Mouse (Mus musculus): ENCODE data around the gene Rab27a. TPM values are rescaled to one million over a fixed set of nuclear protein-coding genes. Genes with fewer than 3 reads are reported as not detected.

Gene Rab27a
- polyA plus RNA-seq (2012; rRNA removed; ENCODE audit: low replicate concordance) = 2.4 and 6.2 TPM in 2 replicates

GRCm38 (mm10) chr9:73044146-73045079 is at the start of gene Rab27a:
Gene Rab27a (plus strand): TSS chr9:73044854.

DNA sequence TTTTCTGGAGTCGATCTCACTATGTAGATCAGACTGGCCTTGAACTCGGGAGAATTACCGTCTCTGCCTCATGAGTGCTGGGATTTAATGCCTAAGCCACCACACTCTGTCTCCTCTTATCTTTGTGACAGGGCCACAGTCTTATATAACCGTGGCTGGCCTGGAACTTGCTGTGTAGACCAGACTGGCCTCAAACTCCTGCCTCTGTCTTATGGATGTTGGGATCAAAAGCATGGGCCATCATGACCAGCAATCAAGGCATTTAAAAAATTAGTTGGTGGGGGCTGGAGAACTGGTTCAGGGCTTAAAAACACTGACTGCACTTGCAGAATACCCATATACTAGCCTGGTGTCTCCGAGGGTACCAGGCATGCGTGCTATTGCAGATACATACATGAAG is 4.6 kb upstream of the Rab27a start, which contains the start of gene Pigb:
Pigb (minus strand) TSS at position 299 of the 400 bp plus-strand sequence.

GRCm38 (mm10) chr9:73101536-73101935 is 56.9 kb downstream of the Rab27a start, which contains the start of gene Khdc3:
Gene Khdc3 (plus strand): TSS chr9:73101836.

DNA sequence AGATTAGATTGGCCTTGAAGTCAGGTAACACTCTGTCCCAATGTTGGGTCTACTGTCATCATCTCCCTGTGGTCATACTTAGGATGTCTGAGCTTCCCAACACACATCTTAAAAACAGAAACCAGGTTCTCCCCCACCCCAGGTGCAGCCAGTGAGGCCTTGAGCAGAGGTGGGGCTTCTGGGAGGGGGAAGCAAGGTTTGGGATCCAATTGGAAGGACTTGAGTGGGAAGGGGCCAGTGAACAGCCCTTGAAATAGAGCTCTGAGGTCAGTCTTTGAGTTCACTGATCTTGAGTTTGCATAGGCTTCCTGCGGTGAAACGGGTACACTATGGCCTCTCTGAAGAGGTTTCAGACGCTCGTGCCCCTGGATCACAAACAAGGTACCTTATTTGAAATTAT is 57.5 kb downstream of the Rab27a start, which contains the start of gene Gm20509:
Gm20509 (plus strand) TSS at position 290 of the 400 bp plus-strand sequence.

GRCm38 (mm10) chr9:73112919-73113906 is 68.6 kb downstream of the Rab27a start, which contains the start of gene Rsl24d1:
Gene Rsl24d1 (plus strand): TSS chr9:73113426.

Other genes with a start within 250 kb of the Rab27a start
- gene Prtg, start 238.0 kb upstream of the Rab27a start, polyA plus RNA-seq (2012; rRNA removed; ENCODE audit: low replicate concordance) = 0.01 and 0.06 TPM in 2 replicates
- gene Pygo1, start 119.2 kb upstream of the Rab27a start, polyA plus RNA-seq (2012; rRNA removed; ENCODE audit: low replicate concordance) = 0.07 and 0.08 TPM in 2 replicates
- gene Dyx1c1, start 86.1 kb upstream of the Rab27a start, polyA plus RNA-seq (2012; rRNA removed; ENCODE audit: low replicate concordance) = not detected in 2 replicates
- gene Gm44503, start 86.0 kb upstream of the Rab27a start, polyA plus RNA-seq (2012; rRNA removed; ENCODE audit: low replicate concordance) = not detected in 2 replicates
- 1.3 and 4.1 TPM in 2 replicates for gene Ccpg1os, start 59.5 kb upstream of the Rab27a start, polyA plus RNA-seq (2012; rRNA removed; ENCODE audit: low replicate concordance)
- 1.7 and 3.1 TPM in 2 replicates for gene Ccpg1, start 59.4 kb upstream of the Rab27a start, polyA plus RNA-seq (2012; rRNA removed; ENCODE audit: low replicate concordance)
- 2.5 and 4.8 TPM in 2 replicates for gene Pigb, start 4.5 kb upstream of the Rab27a start, polyA plus RNA-seq (2012; rRNA removed; ENCODE audit: low replicate concordance)
- 0.30 and 0.56 TPM in 2 replicates for gene Khdc3, start 57.0 kb downstream of the Rab27a start, polyA plus RNA-seq (2012; rRNA removed; ENCODE audit: low replicate concordance)
- not detected in 2 replicates for gene Gm20509, start 57.6 kb downstream of the Rab27a start, polyA plus RNA-seq (2012; rRNA removed; ENCODE audit: low replicate concordance)
- gene Rsl24d1, start 68.6 kb downstream of the Rab27a start, polyA plus RNA-seq (2012; rRNA removed; ENCODE audit: low replicate concordance) = 2.7 and 2.9 TPM in 2 replicates

All from duodenum, adult 2 months (tissue).